Comparison of ENCODE assay signal across 8 mouse cellular contexts in genomic region chr19:41911178-41912073, GRCm38 (mm10). TPM values are rescaled to one million over a fixed set of nuclear protein-coding genes. Genes with fewer than 3 reads are reported as not detected.
DNase-seq lines count a peak whose midpoint lies in the region; ATAC-seq and TF ChIP-seq lines count a peak whose summit lies in the region.

Gene Pgam1 (plus strand): TSS chr19:41911923.

- H3K36me3 ChIP-seq in embryonic facial prominence, embryonic 15.5 days, result peaks cover 8% of the 10 kb centered on the region
- peaks cover 13% of the 10 kb centered on the region for H3K36me3 ChIP-seq in limb, embryonic 14.5 days (ENCODE audit: control insufficient read depth, insufficient read depth, low read length)
- H3K36me3 ChIP-seq in midbrain, postnatal 0 days (ENCODE audit: insufficient read depth, low read length), result peaks cover 6% of the 10 kb centered on the region; the same call in 1 of the 2 replicates

- peak within 1 kb of the TSS; percentile 69 for H3K4me2 ChIP-seq in embryonic facial prominence, embryonic 15.5 days (replicated peaks)
- peak within 1 kb of the TSS; percentile 66 for H3K4me2 ChIP-seq in limb, embryonic 14.5 days (replicated peaks; ENCODE audit: low read depth, low read length, severe bottlenecking)
- peak within 1 kb of the TSS; percentile 96 for H3K4me2 ChIP-seq in midbrain, postnatal 0 days (ENCODE audit: low read depth, low read length, poor library complexity, severe bottlenecking)

- TF ChIP-seq POLR2A in bone marrow, adult 2 months (IDR thresholded peaks at IDR 0.05; ENCODE audit: borderline replicate concordance, control insufficient read depth, low read depth, low read length), result peak; percentile 71; the same call in 1 of the 2 replicates
- peak; percentile 75; the same call in 1 of the 2 replicates for TF ChIP-seq POLR2A in limb, embryonic 14.5 days (IDR thresholded peaks at IDR 0.05; ENCODE audit: borderline replicate concordance, extremely low read depth, insufficient read depth, insufficient read length)

- peak within 1 kb of the TSS; percentile 92 for H3K27ac ChIP-seq in bone marrow, adult 2 months (ENCODE audit: control insufficient read depth, insufficient read depth, low read depth, low read length, poor library complexity)
- peak within 1 kb of the TSS; percentile 94 for H3K27ac ChIP-seq in embryonic facial prominence, embryonic 15.5 days (replicated peaks)
- peak within 1 kb of the TSS; percentile 69 for H3K27ac ChIP-seq in limb, embryonic 14.5 days (replicated peaks; ENCODE audit: low read depth, low read length)
- H3K27ac ChIP-seq in midbrain, postnatal 0 days (ENCODE audit: low read depth, low read length), result peak within 1 kb of the TSS; percentile 72

- no peaks in the 10 kb centered on the region for H3K27me3 ChIP-seq in embryonic facial prominence, embryonic 15.5 days
- no peaks in the 10 kb centered on the region for H3K27me3 ChIP-seq in limb, embryonic 14.5 days (ENCODE audit: control insufficient read depth, insufficient read depth, low read length)
- no peaks in the 10 kb centered on the region for H3K27me3 ChIP-seq in midbrain, postnatal 0 days (ENCODE audit: insufficient read depth, low read length)

- peak; percentile 99 for DNase-seq in 416B (ENCODE audit: low read depth)
- peak; percentile 95 for DNase-seq in heart, adult 8-10 months (ENCODE audit: low spot score)
- DNase-seq in kidney, adult 9 months, result peak; percentile 95
- peak; percentile 97 for DNase-seq in limb, embryonic 14.5 days (ENCODE audit: low spot score)
- DNase-seq in midbrain, postnatal 0 days (ENCODE audit: low spot score), result peak; percentile 98
- peak; percentile 94 to 95 for DNase-seq in spleen, postnatal 14 days (ENCODE audit: low spot score in 2 of 2)

- H3K9ac ChIP-seq in embryonic facial prominence, embryonic 15.5 days, result peak within 1 kb of the TSS; percentile 94
- peak within 1 kb of the TSS; percentile 84 for H3K9ac ChIP-seq in limb, embryonic 14.5 days (ENCODE audit: low read depth, low read length, severe bottlenecking)
- peak within 1 kb of the TSS; percentile 89 for H3K9ac ChIP-seq in midbrain, postnatal 0 days (replicated peaks; ENCODE audit: low read length, poor library complexity, severe bottlenecking)

- peaks cover 6% of the 10 kb centered on the region for H3K4me1 ChIP-seq in bone marrow, adult 2 months (ENCODE audit: control insufficient read depth, insufficient read depth, low read length)
- peaks cover 25% of the 10 kb centered on the region for H3K4me1 ChIP-seq in embryonic facial prominence, embryonic 15.5 days
- peaks cover 20% of the 10 kb centered on the region for H3K4me1 ChIP-seq in limb, embryonic 14.5 days (ENCODE audit: control insufficient read depth, insufficient read depth, low read length)
- H3K4me1 ChIP-seq in midbrain, postnatal 0 days (ENCODE audit: insufficient read depth, low read length), result peaks cover 16% of the 10 kb centered on the region; the same call in 1 of the 2 replicates

- TF ChIP-seq CTCF in bone marrow, adult 2 months (IDR thresholded peaks at IDR 0.05; ENCODE audit: control insufficient read depth, insufficient read depth, low read length), result no peak
- no peak for TF ChIP-seq CTCF in midbrain, postnatal 0 days (IDR thresholded peaks at IDR 0.05)

- WGBS in bone marrow, adult 2 months, result 2% methylated on average over 54 of the region's 54 CpGs
- WGBS in embryonic facial prominence, embryonic 15.5 days, result 4% methylated on average over 54 of the region's 54 CpGs
- 7% methylated on average over 38 of the region's 54 CpGs for WGBS in limb, embryonic 14.5 days
- 5% methylated on average over 53 of the region's 54 CpGs for WGBS in midbrain, postnatal 0 days

- ATAC-seq in embryonic facial prominence, embryonic 15.5 days (ENCODE audit: insufficient number of reproducible peaks, low FRiP score, low TSS enrichment, low read depth), result peak; percentile 93
- ATAC-seq in limb, embryonic 14.5 days (ENCODE audit: low FRiP score, low read depth), result peak; percentile 95
- peak; percentile 94 for ATAC-seq in midbrain, postnatal 0 days (ENCODE audit: low FRiP score)

- H3K9me3 ChIP-seq in embryonic facial prominence, embryonic 15.5 days (replicated peaks), result no peaks in the 10 kb centered on the region
- H3K9me3 ChIP-seq in limb, embryonic 14.5 days (ENCODE audit: control insufficient read depth, low read length), result no peaks in the 10 kb centered on the region
- H3K9me3 ChIP-seq in midbrain, postnatal 0 days (ENCODE audit: low read length), result no peaks in the 10 kb centered on the region

- H3K4me3 ChIP-seq in bone marrow, adult 2 months (replicated peaks; ENCODE audit: control insufficient read depth, low read depth, low read length), result peak within 1 kb of the TSS; percentile 81
- peak within 1 kb of the TSS; percentile 93 for H3K4me3 ChIP-seq in embryonic facial prominence, embryonic 15.5 days (replicated peaks)
- H3K4me3 ChIP-seq in limb, embryonic 14.5 days (replicated peaks; ENCODE audit: low read length), result peak within 1 kb of the TSS; percentile 91
- H3K4me3 ChIP-seq in midbrain, postnatal 0 days (ENCODE audit: low read depth, low read length), result peak within 1 kb of the TSS; percentile 88

RNA-seq across cellular contexts. Expression of gene Pgam1, which starts in this region (rescaled TPM):
- 47.1 and 160 TPM in 2 replicates for polyA plus RNA-seq in bone marrow, adult 2 months (2011; ENCODE audit: insufficient read depth, insufficient read length, low replicate concordance, missing spikeins)
- 568 and 639 TPM in 2 replicates for polyA plus RNA-seq in embryonic facial prominence, embryonic 15.5 days (2015; fragmentation: Nextera tagmentation; extraction: Ambion mirVana)
- total RNA-seq in heart, adult 8-10 months (2022), result 100 to 1,000 TPM in 3 of 4 experiments, 10 to 100 TPM in 1; 94.6 to 149 (median 113) TPM
- 465 and 490 TPM in 2 replicates for polyA plus RNA-seq in limb, embryonic 14.5 days (2012; rRNA removed)
- polyA plus RNA-seq in limb, embryonic 14.5 days (2014; fragmentation: Nextera tagmentation; extraction: Ambion mirVana), result 543 and 562 TPM in 2 replicates
- total RNA-seq in midbrain, postnatal 0 days (2014; rRNA removed), result 473 and 479 TPM in 2 replicates
- 536 and 596 TPM in 2 replicates for polyA plus RNA-seq in midbrain, postnatal 0 days (2015; fragmentation: Nextera tagmentation; extraction: Ambion mirVana)

Comparison
In these comparisons a context has a peak if more than half of its experiments do, and no peak if none do; other contexts are left out.
1. Peak in every context shown above with its lines: DNase-seq, ATAC-seq, H3K4me3 ChIP-seq and H3K27ac ChIP-seq.